Mouse (Mus musculus) lung, postnatal 14 days (tissue): ENCODE measurements around the gene Secisbp2.

Source experiments
- DNase-seq: peaks from one replicate; pipeline ENCODE4 v3.0.0; 2021

The Secisbp2 gene

DNA sequence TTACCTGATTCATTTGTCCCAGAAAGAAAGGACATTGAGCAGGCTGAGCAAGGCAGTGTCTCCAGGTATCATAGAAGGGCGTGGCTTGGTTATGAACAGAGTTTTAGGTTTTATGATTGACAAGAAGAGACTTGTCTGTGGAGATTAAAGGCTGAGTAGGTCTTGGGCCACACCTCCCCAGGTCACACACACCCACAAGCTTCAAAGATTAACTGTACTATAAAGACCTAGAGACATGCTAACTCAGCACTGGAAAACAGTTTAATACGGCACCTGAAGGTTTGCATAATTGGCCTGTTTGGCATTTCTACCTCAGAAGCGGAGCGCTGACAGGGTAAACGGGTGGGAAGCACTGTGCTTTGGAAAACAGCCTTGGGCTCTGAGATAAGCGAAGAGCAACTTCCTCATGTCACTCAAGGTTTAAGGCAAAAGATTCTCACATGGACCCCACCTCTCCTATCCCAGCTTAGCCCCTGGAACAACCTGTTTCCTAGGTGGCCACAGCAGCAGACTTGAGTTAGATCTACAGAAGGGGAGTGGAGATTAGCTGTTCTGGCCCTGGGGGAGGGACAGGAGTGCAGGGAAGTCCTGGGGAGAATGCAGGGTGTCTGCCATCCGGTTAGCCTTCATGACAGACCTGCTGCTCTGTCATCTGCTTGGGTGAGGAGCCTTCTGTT, 33.9 kb downstream of the Secisbp2 start:
- no peak for DNase-seq

DNA sequence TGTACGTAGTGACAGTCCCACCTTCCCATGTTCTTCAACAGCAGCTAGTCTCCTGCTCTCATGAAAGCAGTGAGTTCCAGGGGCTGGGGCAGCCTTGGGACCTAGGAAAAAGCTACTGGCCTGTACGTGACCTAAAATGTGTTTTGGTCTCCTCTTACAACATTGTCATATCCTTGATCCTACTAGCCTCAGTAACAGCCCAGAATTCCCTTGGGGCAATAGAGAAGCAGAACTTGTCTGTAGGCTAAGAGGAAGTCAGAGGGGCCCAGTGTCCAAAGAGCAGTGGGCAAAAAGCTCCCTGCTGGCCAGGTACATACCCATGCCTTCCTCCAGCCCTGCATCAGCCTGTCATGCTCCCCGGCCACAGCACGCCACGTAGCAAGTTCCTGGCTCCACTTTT, 35.5 kb downstream of the Secisbp2 start:
- no peak for DNase-seq

- DNase-seq = no peak
These were observed 37.2 kb downstream of the Secisbp2 start for GRCm38 (mm10) chr13:51688688-51689087.

DNA sequence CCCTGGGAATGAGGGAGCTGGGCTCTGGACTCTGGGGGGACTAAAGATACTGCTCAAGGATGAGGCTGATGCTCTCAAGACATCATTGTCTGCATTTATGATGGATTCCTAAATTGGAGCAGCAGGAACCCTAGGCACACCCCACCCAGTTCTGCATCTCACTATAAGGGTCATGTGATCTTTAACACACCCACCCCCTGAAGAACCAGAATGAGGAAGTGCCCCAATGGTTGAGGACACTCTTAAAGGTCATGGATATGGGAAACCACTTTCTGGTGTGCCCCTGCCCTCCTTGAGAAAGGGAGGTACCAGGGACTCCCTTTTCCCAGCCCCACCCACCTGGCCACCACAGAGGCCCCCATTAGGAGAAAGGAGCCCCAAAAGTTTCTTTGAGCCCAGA, 45.0 kb downstream of the Secisbp2 start:
- DNase-seq = no peak

- DNase-seq = no peak
These were observed 46.0 kb downstream of the Secisbp2 start for GRCm38 (mm10) chr13:51697455-51697854.

DNA sequence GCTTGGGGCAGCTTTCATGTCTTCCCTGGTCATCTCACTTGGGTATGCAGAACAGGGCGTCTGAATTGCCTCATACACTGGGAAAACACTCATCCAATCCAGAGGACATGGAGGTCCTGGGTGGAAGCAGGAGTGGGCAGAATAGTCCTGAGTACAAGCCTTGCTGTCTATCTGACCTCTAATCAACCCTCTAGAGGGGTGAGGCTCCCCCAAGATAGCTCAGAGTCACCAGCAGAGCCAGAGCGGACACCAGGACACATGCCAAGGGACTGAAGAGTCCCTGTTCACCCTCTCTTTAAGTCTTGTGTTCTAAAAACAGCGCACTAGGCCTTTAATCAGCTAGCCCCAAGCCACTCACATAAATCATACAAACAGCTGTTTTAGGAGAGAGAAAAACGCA, 46.4 kb downstream of the Secisbp2 start:
- no peak for DNase-seq

GRCm38 (mm10) chr13:51698318-51698717, 46.8 kb downstream of the Secisbp2 start:
- no peak for DNase-seq

GRCm38 (mm10) chr13:51703893-51704292, 52.4 kb downstream of the Secisbp2 start:
- DNase-seq = no peak

- DNase-seq = no peak
These were observed 54.7 kb downstream of the Secisbp2 start for GRCm38 (mm10) chr13:51705882-51706854.

DNA sequence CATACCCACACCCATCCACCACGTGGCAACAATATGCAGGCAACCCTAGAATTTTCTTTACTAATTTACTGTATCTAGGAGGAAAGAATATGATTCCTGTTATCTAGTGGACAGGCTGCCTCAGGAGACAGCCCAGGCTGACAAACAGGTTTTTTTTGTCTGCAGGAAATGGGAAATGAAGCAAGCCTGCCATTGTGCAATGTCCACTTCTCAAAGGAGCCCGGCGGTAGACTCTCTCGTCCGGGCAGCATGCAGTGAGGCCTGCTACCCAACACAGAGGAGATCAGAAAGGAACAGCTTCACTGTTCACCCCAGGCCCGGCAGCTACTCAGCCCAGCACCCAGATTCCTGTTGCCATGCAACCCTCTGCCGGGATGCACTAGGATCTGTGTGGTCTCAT, 59.2 kb downstream of the Secisbp2 start:
- DNase-seq = peak; percentile 69

DNA sequence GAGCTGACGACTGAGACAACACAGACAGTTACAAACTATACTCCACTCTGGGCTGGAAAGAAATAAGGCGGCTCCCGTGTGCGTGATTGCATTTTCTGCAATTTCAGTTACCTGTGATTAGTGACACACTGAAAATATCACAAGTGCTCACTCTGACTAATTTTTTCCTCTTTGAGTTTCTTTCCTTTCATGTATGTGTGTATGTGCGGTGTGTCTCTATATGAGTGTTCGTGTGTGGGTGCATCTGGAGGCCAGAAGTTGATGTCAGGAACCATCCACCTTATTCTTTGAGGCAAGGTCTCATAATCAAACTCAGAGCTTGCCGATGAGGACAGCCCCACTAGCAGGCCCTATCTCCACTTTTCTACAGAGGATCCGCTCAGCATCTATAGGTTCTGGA, 60.5 kb downstream of the Secisbp2 start:
- DNase-seq = no peak

GRCm38 (mm10) chr13:51716350-51717263, 65.1 kb downstream of the Secisbp2 start:
- DNase-seq = no peak

GRCm38 (mm10) chr13:51719256-51719655, 67.8 kb downstream of the Secisbp2 start:
- DNase-seq = no peak

DNA sequence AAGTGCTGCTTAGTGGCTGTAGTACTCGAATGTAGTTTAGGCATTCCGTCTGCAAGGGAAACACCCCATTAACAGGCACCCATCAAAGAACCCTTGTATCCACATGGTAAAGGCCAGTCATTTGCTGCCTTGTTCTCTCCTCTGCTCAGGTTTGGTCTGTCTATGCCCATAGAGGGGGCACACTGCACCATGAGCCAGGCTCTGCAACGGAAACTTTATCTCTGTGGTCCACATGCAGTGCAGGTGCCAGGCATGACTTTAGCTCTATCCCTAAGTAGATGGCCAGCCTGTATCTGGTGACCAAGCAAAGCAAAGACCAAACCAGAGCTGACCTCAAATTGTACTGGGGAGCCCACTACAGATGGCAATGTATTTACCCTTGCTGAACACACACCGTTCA, 69.1 kb downstream of the Secisbp2 start:
- DNase-seq = no peak

DNA sequence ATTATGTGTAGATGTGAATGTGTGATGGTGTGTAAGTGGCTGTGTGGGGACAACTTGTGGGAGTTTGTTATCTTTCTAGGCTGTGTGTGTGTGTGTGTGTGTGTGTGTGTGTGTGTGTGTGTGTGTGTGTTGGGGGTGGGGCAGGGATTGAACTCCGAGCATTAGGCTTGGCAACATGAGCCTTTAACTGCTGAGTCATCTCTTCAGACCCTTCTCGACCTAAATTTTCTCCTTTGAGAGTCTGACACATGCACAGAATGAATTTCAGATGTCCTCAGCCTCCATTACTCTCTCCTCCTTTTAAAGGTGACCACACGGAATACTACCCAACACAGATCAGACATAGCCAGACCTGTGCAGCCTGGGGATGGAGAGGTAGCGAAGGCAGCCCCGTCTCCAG, 71.6 kb downstream of the Secisbp2 start:
- no peak for DNase-seq

DNA sequence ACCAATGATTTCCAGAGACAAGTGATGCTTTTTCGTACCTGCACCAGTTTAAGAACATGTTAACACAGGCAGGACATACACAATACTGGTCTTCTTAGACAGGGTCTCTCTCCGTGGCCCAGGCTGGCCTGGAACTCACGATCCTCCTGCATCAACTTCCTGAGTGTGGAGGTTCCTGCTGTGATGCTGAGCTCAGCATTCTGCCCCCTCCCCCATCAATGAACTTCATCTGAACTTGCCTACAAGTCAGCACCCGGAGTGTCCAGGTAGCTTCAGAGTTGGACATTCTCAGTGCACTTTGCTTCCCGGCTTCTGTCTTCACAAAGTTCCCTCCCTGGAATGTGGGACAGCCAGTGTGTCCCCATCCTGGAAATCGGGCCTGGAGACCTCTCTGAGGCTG, 73.1 kb downstream of the Secisbp2 start:
- DNase-seq = no peak

DNA sequence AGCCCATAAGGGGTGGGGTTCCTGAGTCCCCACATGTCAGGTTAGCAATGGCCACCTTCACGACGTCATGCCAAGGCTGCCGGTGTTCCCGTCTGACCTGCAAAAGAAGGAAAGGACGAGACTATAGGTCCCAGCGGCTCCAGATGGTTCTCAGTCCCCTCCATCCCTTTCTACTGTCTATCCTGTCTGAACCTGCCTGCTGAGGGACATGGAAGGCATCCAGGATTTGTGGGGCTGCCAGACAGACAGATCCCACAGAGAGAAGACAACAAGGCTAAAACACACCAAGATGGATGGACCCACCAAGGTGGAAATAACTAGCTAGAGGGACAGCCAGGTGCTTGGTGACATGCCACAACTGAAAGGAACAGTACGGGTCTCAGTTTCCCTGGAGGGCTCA, 73.9 kb downstream of the Secisbp2 start:
- DNase-seq = no peak

GRCm38 (mm10) chr13:51725926-51726574, 74.6 kb downstream of the Secisbp2 start:
- no peak for DNase-seq

DNA sequence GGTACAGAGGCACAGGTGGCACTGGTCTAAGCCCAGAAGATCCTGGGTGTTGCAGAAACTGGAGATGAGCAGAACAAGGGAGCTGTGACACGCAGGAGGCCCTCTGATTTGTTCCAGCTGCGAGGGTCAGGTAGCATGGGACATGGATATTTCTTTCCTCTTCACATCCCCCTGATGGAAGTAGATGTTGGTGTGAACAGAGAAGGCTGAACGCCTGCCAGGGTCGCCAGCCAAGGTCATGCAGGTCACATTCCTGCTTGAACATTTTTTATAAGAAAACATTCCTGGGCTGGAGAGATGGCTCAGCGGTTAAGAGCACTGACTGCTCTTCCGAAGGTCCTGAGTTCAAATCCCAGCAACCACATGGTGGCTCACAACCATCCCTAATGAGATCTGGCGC, 75.9 kb downstream of the Secisbp2 start:
- DNase-seq = no peak

DNA sequence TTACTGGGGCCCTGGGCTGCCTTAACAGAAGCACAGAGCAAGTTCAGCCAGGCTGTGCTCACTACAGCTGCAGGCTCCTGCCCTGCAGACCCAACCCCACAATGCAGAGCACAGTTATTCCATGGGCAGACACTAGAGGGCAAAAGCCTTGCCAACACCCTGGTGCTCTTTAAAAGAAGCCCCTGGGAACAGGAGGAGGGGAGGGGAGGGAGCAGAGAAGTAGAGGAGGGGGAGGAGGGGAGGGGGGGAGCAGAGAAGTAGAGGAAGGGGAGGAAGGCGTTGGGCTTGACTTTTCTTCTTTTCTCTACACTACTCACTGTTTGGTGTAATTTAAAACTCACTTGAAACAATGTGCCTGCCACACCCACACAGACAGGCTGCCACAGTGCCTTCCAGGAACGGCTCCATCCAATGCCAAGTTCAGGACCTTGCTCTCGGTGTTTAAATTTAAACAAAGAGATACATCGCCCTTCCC, 78.4 kb downstream of the Secisbp2 start:
- no peak for DNase-seq

DNA sequence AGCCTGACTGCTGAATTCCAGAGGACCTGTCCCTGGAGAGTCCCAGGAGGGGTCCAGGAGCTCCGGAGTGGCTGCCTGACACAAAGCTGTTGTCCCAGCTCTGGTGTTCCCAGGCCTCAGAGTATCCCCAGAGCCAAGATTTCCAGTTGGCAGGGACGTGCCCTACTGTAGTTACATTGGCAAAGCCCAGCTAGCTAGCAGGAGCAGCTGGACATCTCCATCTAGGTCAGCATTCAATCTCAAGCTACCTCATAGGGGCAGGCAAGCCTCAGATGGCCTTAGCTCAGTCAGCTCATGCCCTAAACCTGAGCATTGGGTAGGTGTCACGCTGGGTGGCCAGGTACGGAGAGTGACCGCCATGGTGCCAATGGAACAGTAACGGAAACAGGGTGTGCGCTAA, 80.0 kb downstream of the Secisbp2 start:
- no peak for DNase-seq

- no peak for DNase-seq
These were observed 80.7 kb downstream of the Secisbp2 start for GRCm38 (mm10) chr13:51732097-51732664.
